Mouse (Mus musculus) liver, adult 2 months (tissue): ENCODE measurements around the gene Mybbp1a. TPM values are rescaled to one million over a fixed set of nuclear protein-coding genes. Genes with fewer than 3 reads are reported as not detected.

ENCODE experiments used
- DNase-seq: peaks from one replicate; pipeline ENCODE4 v3.0.0-alpha.2; 2011; ENCODE audit warnings: low read depth, low spot score; ENCODE audit errors: extremely low read depth
- H3K27ac ChIP-seq: fragments of 200-500 bp; replicated peaks from 2 replicates; pipeline ENCODE4 v1.5.1; 2012; ENCODE audit warnings: low read depth, mild to moderate bottlenecking, control low read depth, inconsistent platforms, low read length; ENCODE audit not compliant: insufficient read depth
- H3K27me3 ChIP-seq: fragments of 200-500 bp; 2 replicates; pipeline ENCODE4 v1.6.1; 2012; ENCODE audit warnings: mild to moderate bottlenecking, moderate library complexity, low read length, inconsistent platforms; ENCODE audit not compliant: control insufficient read depth, insufficient read depth
- H3K36me3 ChIP-seq: fragments of 200-500 bp; 2 replicates; pipeline ENCODE4 v1.6.1; 2012; ENCODE audit warnings: low read length, inconsistent platforms; ENCODE audit not compliant: control insufficient read depth, insufficient read depth
- H3K4me1 ChIP-seq: fragments of 200-500 bp; 2 replicates; pipeline ENCODE4 v1.6.1; 2011; ENCODE audit warnings: low read length; ENCODE audit not compliant: control insufficient read depth, insufficient read depth
- H3K4me3 ChIP-seq: fragments of 200-500 bp; 2 replicates; pipeline ENCODE4 v1.5.1; 2011; ENCODE audit warnings: low read depth, mild to moderate bottlenecking, control low read depth, low read length, moderate library complexity; ENCODE audit not compliant: insufficient read depth
- H3K79me2 ChIP-seq: fragments of 200-500 bp; 2 replicates; pipeline ENCODE4 v1.6.1; 2012; ENCODE audit warnings: inconsistent platforms, mild to moderate bottlenecking, low read length, moderate library complexity; ENCODE audit not compliant: control insufficient read depth, insufficient read depth
- H3K9ac ChIP-seq: fragments of 200-500 bp; 2 replicates; pipeline ENCODE4 v1.6.1; 2012; ENCODE audit warnings: low read depth, mild to moderate bottlenecking, control low read depth, inconsistent platforms, low read length
- CTCF ChIP-seq: fragments of 200-500 bp; IDR thresholded peaks from 2 replicates; pipeline ENCODE4 v1.5.1; 2011; ENCODE audit warnings: low read depth, low read length, control low read depth
- POLR2A ChIP-seq: fragments of 200-500 bp; IDR thresholded peaks from 2 replicates; pipeline ENCODE4 v1.6.1; 2011; ENCODE audit warnings: low read length, control low read depth; ENCODE audit not compliant: insufficient read depth; ENCODE audit errors: extremely low read depth
- WGBS: fragments of 180-500 bp; shearing (Covaris S2); methylation state at CpG from one replicate; pipeline ENCODE4 v1.1.7; 2018; 5-methylcytosine and 5-hydroxymethylcytosine counted together
- polyA plus RNA-seq: library from polyadenylated mRNA; depleted of rRNA; stranded (reverse); fragments of >200 nt; gene quantifications from 2 replicates; pipeline ENCODE4 v1.2.3, GENCODE M21; 2012; rRNA removed
- total RNA-seq: library from RNA; depleted of rRNA; stranded (reverse); fragments of >200 nt; gene quantifications from 2 replicates; pipeline ENCODE4 v1.2.3, GENCODE M21; 2014; rRNA removed

Mybbp1a gene
- 13.7 and 18.8 TPM in 2 replicates for total RNA-seq
- 14.8 and 21.6 TPM in 2 replicates for polyA plus RNA-seq

GRCm38 (mm10) chr11:72440965-72441664 is at the start of gene Mybbp1a:
Gene Mybbp1a (plus strand): TSS chr11:72441355.
- DNase-seq = peak; percentile 86
- peaks cover 21% of the 10 kb centered on the region for H3K4me1 ChIP-seq
- H3K9ac ChIP-seq = peak within 1 kb of the TSS; percentile 70
- no peaks in the 10 kb centered on the region for H3K27me3 ChIP-seq
- peaks cover 11% of the 10 kb centered on the region; the same call in 1 of the 2 replicates for H3K79me2 ChIP-seq
- H3K27ac ChIP-seq = peak within 1 kb of the TSS; percentile 33
- peak within 1 kb of the TSS; percentile 78 for H3K4me3 ChIP-seq
- WGBS = under 1% methylated on average over 46 of the region's 46 CpGs
- TF ChIP-seq POLR2A (peak; percentile 54; the same call in 1 of the 2 replicates), CTCF (no peak)
- peaks cover 15% of the 10 kb centered on the region; the same call in 1 of the 2 replicates for H3K36me3 ChIP-seq

GRCm38 (mm10) chr11:72393243-72393642 is 47.9 kb upstream of the Mybbp1a start:
- no peak overlapping the region for H3K9ac ChIP-seq
- H3K27me3 ChIP-seq = no peaks in the 10 kb centered on the region
- TF ChIP-seq POLR2A (no peak), CTCF (no peak)
- H3K4me3 ChIP-seq = no peak overlapping the region
- no peaks in the 10 kb centered on the region; the same call in 1 of the 2 replicates for H3K4me1 ChIP-seq
- no peak for DNase-seq
- WGBS = 93% methylated on average over 3 of the region's 3 CpGs
- H3K27ac ChIP-seq = no peak overlapping the region
- no peaks in the 10 kb centered on the region for H3K36me3 ChIP-seq
- H3K79me2 ChIP-seq = no peaks in the 10 kb centered on the region

- no peak overlapping the region for H3K4me3 ChIP-seq
- WGBS = 71% methylated on average over 5 of the region's 5 CpGs
- no peak for DNase-seq
Observed at GRCm38 (mm10) chr11:72393669-72394068, 47.5 kb upstream of the Mybbp1a start.

DNA sequence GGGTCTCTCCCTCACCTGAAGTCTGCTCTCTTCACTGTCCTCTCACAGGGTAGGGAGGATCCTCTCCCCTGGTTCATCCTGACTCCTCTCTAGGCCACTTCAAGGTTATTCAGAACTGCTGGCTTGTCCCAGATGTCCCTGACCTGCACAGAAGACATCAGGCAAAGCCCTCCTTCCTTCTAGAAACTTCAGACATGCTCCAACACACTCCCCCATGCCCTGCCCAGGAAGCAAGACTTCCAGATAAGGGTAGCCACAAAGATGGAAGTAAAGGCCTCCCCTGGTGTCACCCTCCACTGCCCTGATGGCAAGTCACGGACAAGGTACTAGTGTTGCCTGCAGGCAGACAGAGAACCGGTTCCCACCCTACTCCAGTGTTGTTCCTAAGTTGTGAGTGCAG is 46.5 kb upstream of the Mybbp1a start:
- H3K27ac ChIP-seq = no peak overlapping the region
- H3K36me3 ChIP-seq = no peaks in the 10 kb centered on the region
- no peak overlapping the region for H3K9ac ChIP-seq
- no peaks in the 10 kb centered on the region for H3K27me3 ChIP-seq
- WGBS = 89% methylated on average over 2 of the region's 2 CpGs
- H3K4me3 ChIP-seq = no peak overlapping the region
- DNase-seq = no peak
- no peaks in the 10 kb centered on the region for H3K79me2 ChIP-seq
- no peaks in the 10 kb centered on the region; the same call in 1 of the 2 replicates for H3K4me1 ChIP-seq
- TF ChIP-seq CTCF = no peak
- TF ChIP-seq POLR2A = no peak

More at GRCm38 (mm10) chr11:72393669-72394068, 47.5 kb upstream of the Mybbp1a start:
- Histone ChIP-seq H3K79me2 (no peaks in the 10 kb centered on the region), H3K27ac (no peak overlapping the region), H3K9ac (no peak overlapping the region), H3K4me1 (no peaks in the 10 kb centered on the region; the same call in 1 of the 2 replicates), H3K27me3 (no peaks in the 10 kb centered on the region), H3K36me3 (no peaks in the 10 kb centered on the region)
- TF ChIP-seq CTCF = no peak
- TF ChIP-seq POLR2A = no peak

DNA sequence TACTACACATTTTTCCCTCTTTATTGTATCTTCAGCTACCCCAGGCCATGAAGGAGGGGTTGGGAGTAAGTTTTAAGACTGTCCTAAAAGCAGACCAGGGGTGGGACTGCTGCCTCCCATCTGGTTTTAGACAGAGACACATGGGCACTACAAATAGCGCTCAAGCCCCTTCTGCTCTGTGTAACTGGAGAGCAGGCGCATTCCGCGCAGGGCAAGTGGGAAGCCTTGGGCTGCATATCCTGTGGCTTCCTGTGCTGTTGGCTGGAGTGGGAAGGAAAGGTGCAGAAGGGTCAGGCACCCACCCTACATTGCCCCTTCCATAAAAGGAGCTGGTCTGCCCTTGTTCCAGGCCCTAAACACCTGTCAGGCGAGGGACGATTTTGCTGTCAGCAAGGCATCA is 45.5 kb upstream of the Mybbp1a start:
- Histone ChIP-seq H3K36me3 (no peaks in the 10 kb centered on the region), H3K4me3 (no peak overlapping the region), H3K79me2 (no peaks in the 10 kb centered on the region), H3K27me3 (no peaks in the 10 kb centered on the region), H3K4me1 (no peaks in the 10 kb centered on the region; the same call in 1 of the 2 replicates), H3K27ac (no peak overlapping the region), H3K9ac (no peak overlapping the region)
- DNase-seq = no peak
- TF ChIP-seq POLR2A = no peak
- TF ChIP-seq CTCF = no peak
- WGBS = 86% methylated on average over 6 of the region's 6 CpGs

DNA sequence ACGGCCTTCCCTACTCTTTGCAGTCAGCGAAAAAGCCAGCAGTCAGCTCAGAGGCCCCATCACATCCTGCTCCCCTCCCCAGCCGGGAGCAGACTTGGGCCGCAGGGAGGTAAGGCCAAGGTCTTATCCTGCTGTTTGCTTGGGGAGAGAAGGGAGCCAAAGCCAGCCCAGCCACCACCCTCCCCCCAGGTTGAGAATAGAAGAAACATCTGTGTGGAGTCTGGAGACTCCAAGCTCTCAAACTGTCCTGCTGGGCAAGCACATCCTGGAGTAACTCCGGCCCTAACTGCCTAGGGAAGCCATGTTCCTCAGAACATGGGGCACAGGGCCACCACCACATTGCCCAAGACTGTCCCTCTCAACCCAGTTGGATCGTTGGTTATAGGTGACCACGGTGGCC is 44.5 kb upstream of the Mybbp1a start:
- TF ChIP-seq POLR2A (no peak), CTCF (no peak)
- Histone ChIP-seq H3K27ac (no peak overlapping the region), H3K36me3 (no peaks in the 10 kb centered on the region), H3K27me3 (no peaks in the 10 kb centered on the region), H3K79me2 (no peaks in the 10 kb centered on the region), H3K9ac (no peak overlapping the region), H3K4me1 (no peaks in the 10 kb centered on the region; the same call in 1 of the 2 replicates), H3K4me3 (no peak overlapping the region)
- WGBS = 75% methylated on average over 7 of the region's 7 CpGs
- no peak for DNase-seq
